Mouse (Mus musculus) layer of hippocampus, postnatal 10 days (tissue): Measurements from ENCODE around the gene H2-Eb1. TPM values are rescaled to one million over a fixed set of nuclear protein-coding genes. Genes with fewer than 3 reads are reported as not detected.

ENCODE experiments used
- DNase-seq, 2 experiments: peaks; one replicate each; pipeline ENCODE4 v3.0.0; 2021; ENCODE audit warnings: low spot score in 2 of 2
- total RNA-seq, 2 experiments: library from RNA; stranded (reverse); gene quantifications; 2 replicates each; pipeline ENCODE4 v1.2.3; 2021

H2-Eb1 gene
- total RNA-seq, 2 experiments from 2014 or later: 1.3 to 2.3 TPM

- no peak for DNase-seq
These were observed 8.6 kb downstream of the H2-Eb1 start for GRCm38 (mm10) chr17:34314286-34314685.

DNA sequence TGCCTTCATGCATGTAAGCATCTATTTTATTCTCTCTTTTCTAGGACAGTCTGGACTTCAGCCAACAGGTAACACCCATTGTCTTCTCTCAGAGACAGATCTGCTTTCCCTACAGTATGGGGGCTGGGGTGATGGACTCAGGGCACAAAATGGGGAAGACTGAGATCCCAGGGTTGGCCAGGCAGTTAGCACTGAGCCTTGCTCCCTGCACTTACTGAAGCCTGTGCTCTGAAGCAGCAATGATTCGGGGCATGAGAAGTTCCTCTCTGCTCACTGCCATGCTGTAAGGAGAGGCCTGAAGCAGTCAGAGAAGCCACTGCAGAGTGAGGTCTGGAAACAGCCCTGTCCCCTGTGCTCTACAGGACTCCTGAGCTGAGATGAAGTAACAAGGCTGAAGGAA lies 9.8 kb downstream of the H2-Eb1 start:
- DNase-seq: no peak

DNA sequence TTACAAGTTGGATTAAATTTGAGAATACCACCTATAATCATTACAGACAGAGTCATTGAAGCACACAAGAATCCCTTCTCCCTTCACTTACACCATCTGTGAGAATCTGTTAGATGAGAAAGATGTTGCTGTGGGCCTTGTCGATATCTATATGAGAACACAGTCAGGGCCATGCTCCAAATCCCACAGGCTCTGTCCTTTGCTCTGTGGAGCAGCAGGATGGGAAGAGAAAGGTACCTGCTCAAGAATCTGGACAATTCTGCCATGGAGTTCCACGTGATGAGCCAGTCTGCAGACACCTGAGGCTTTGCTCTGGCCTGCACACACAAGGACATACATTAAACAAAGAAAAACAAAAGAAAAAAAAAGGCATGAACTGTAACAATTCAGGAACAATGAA lies 11.0 kb downstream of the H2-Eb1 start:
- DNase-seq: no peak

DNA sequence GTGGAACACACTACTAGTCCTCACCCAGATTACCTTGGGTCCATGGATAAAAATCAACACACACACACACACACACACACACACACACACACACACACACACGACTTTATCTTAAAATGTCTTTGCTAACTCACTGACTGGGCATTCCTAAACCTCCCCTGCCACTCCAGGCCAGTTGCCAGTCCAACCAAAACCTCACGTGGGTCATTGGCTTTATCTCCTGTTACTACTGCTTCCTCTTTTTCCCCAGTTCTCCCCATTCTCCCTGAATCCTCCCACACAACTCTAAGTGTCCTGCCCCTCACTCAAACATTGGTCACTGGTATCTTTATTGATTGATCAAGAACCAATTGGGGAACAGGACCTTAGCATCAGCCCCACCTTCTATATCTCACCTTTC lies 11.6 kb downstream of the H2-Eb1 start:
- DNase-seq: no peak

DNA sequence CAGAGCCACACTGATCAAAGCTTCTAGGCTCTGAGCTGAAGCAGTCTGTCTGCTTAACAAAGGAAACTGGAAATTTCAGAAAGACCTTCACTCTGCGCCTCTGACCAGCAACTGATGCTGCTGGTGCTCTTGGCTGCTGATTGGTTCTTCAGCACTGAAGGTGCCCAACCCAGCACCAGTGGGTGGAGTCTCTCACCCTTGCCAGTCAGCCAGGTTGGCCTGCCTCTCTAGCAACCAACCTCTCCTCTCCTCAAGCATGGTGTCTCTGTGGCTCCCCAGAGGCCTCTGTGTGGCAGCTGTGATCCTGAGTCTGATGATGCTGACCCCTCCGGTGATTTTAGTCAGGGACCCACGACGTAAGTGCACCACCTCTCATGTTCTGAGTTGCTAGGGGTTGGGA lies 19.8 kb downstream of the H2-Eb1 start, which contains the start of gene H2-Eb2:
Gene H2-Eb2 (plus strand): TSS at position 230 of the 400 bp plus-strand sequence.
- no peak for DNase-seq

GRCm38 (mm10) chr17:34326373-34326772 lies 20.7 kb downstream of the H2-Eb1 start:
- no peak for DNase-seq

GRCm38 (mm10) chr17:34329807-34330206 lies 24.1 kb downstream of the H2-Eb1 start:
- no peak for DNase-seq

DNA sequence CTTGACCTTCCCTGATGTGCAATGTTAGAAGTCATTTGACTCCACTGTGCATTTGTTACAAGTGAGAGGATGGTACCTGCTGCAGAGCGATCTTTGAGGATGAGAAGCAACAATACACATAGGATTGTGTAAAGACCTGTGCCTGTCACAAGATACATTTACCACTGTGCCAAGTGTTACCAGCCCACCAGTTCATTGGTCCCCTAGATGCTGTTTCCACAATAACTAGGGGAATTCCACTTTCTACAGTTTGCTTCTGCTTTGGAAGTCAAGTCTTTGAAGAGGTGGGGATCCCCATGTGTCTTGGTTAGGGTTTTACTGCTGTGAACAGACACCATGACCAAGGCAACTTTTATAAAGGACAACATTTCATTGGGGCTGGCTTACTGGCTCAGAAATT lies 25.5 kb downstream of the H2-Eb1 start:
- DNase-seq: no peak

- no peak for DNase-seq
These were observed 35.1 kb downstream of the H2-Eb1 start for GRCm38 (mm10) chr17:34340619-34341402.

DNA sequence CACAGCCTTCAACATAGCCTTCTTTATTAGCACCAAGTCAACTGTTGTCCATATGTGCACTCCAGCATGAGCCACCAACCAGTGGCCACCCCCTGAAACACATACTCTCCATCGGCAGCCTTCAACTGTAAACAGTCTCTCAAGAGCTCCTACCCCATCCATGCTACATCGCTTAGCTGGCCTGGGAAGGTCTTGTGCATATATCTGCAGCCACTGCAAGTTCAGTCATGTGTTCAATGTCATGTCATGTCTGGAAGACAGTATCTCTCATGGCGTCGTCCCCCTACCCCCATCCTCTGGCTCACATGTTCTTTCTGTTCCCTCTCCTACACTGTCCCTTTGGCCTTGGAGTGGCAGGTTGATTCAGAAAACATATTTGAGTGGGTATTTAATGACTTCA lies 39.2 kb downstream of the H2-Eb1 start:
- no peak for DNase-seq

GRCm38 (mm10) chr17:34345486-34345885 lies 39.8 kb downstream of the H2-Eb1 start:
- DNase-seq: no peak

DNA sequence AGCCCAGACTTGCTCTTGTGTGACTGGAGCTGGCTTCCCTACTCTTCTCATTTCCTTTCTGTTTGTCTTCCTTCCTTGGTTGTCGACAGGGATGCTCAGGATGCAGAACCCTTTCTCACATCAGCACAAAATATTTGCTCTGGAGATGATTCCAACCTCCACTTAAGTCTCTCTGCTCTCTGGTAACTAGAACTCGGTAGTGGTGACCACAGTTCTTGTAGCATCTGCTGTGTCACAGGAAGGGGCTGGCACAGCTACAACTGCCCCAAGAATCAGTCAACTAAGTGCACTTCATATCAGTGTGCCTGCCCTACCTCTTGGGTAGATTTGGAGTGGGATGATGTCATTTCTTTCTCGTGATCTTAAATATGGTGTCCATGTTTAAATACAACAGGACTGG lies 40.4 kb downstream of the H2-Eb1 start:
- no peak for DNase-seq

- DNase-seq: peak; percentile 41 to 45
These were observed 42.1 kb downstream of the H2-Eb1 start for GRCm38 (mm10) chr17:34347606-34348308.

- DNase-seq: peak; percentile 88 to 93
These were observed 43.8 kb downstream of the H2-Eb1 start for GRCm38 (mm10) chr17:34349429-34349828.

GRCm38 (mm10) chr17:34354539-34354938 lies 48.9 kb downstream of the H2-Eb1 start, which contains the start of gene Btnl2:
TSS of gene Btnl2 (plus strand) at chr17:34354822.
- DNase-seq: no peak

- no peak for DNase-seq
These were observed 49.3 kb downstream of the H2-Eb1 start for GRCm38 (mm10) chr17:34354940-34355339.

DNA sequence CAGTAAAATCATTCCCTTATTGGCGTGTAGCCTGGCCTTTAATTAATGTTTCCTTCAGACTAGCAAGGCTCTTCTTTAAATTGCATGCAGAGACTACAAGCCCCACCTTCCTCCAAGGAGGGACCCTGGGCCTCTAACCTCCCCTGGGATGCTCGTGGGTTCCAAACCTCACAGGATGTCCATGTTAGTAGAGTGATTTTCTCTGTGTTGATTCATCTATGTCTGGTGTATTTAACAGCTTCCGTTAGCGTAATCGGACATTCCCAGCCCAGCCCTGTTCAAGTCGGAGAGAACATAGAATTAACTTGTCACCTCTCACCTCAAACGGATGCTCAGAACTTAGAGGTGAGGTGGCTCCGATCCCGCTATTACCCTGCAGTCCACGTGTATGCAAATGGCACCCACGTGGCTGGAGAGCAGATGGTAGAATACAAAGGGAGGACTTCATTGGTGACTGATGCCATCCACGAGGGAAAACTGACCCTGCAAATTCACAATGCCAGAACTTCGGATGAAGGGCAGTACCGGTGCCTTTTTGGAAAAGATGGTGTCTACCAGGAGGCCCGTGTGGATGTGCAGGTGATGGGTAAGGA lies 57.4 kb downstream of the H2-Eb1 start:
- DNase-seq: no peak

DNA sequence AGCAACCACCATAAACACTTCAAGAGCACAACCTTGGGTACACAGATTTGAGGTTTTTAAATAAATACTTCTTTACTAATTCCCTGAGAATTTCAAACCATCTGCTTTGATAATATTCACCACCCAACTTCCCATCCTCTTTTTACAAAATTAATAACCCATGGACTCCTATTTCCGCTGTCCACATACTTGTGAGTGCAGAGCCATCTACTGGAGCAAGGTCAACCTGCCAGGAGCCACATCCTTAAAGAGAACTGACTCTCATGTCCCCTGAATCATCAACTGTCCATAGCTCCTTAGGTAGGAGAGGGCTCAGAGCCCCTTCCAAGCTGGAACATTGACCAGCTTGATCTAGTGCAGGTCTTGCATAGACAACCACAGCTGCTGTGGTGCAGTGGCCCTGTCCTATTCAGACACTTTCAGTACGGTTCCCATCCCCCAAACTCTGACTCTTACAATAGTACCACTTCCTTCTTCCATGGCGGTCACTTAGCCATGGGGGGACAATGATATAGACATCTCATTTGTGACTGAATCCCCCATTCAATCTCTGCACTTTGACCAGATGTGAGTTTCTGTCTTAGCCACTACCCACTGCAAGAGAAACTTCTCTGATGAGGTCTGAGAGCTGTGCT lies 58.1 kb downstream of the H2-Eb1 start:
- no peak for DNase-seq

DNA sequence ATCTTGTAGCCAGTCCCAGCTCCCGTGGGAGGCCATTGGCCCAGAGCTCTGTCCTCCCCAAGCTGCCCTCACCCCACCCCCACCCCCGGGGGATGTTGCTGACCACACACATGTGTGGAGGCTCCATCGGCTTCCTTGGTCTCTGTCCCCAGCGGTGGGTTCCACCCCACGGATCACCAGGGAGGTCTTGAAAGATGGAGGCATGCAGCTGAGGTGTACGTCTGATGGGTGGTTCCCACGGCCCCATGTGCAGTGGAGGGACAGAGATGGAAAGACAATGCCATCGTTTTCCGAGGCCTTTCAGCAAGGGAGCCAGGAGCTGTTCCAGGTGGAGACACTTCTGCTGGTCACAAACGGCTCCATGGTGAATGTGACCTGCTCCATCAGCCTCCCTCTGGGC lies 59.4 kb downstream of the H2-Eb1 start:
- DNase-seq: no peak
